Mouse (Mus musculus): Measurements from ENCODE around the gene Lsg1. TPM values are rescaled to one million over a fixed set of nuclear protein-coding genes. Genes with fewer than 3 reads are reported as not detected.

Gene Lsg1
- polyA plus RNA-seq, 1 experiment from 2014 or later = 67.3 TPM

- no peaks in the 10 kb centered on the region for H3K9me3 ChIP-seq (ENCODE audit: low read depth, low read length)
- 5% methylated on average over 42 of the region's 42 CpGs for WGBS
- H3K4me3 ChIP-seq (ENCODE audit: low read depth, low read length) = peak overlapping the region; percentile 60
- peaks cover 5% of the 10 kb centered on the region; the same call in 1 of the 2 replicates for H3K27me3 ChIP-seq (ENCODE audit: insufficient read depth, low read length)
- peaks cover 35% of the 10 kb centered on the region for H3K4me1 ChIP-seq (ENCODE audit: insufficient read depth)
- peak overlapping the region; percentile 76 for H3K27ac ChIP-seq (ENCODE audit: low read depth)
- TF ChIP-seq CTCF (IDR thresholded peaks at IDR 0.05; ENCODE audit: low read depth) = peak; percentile 80
- DNase-seq (peak; percentile 83), ATAC-seq (ENCODE audit: insufficient read depth) (peak; percentile 14; the same call in 1 of the 2 replicates)
- H3K4me2 ChIP-seq = peak overlapping the region; percentile 94
- H3K9ac ChIP-seq = peak overlapping the region; percentile 70
- peaks cover 4% of the 10 kb centered on the region; the same call in 1 of the 2 replicates for H3K36me3 ChIP-seq (ENCODE audit: insufficient read depth)
Measured at GRCm38 (mm10) chr16:30601046-30601832, 13.8 kb upstream of the Lsg1 start.

GRCm38 (mm10) chr16:30600431-30601045 lies 13.1 kb upstream of the Lsg1 start:
- no peak for TF ChIP-seq CTCF (IDR thresholded peaks at IDR 0.05; ENCODE audit: low read depth)
- peaks cover 5% of the 10 kb centered on the region; the same call in 1 of the 2 replicates for H3K27me3 ChIP-seq (ENCODE audit: insufficient read depth, low read length)
- peak overlapping the region; percentile 70 for H3K9ac ChIP-seq
- ATAC-seq (ENCODE audit: insufficient read depth) (peak; percentile 26; the same call in 1 of the 2 replicates), DNase-seq (peak; percentile 79)
- peak overlapping the region; percentile 94 for H3K4me2 ChIP-seq
- H3K27ac ChIP-seq (ENCODE audit: low read depth) = peak overlapping the region; percentile 69
- H3K4me3 ChIP-seq (ENCODE audit: low read depth, low read length) = peak overlapping the region; percentile 60
- H3K36me3 ChIP-seq (ENCODE audit: insufficient read depth) = peaks cover 4% of the 10 kb centered on the region; the same call in 1 of the 2 replicates
- under 1% methylated on average over 53 of the region's 53 CpGs for WGBS
- peaks cover 34% of the 10 kb centered on the region for H3K4me1 ChIP-seq (ENCODE audit: insufficient read depth)
- no peaks in the 10 kb centered on the region for H3K9me3 ChIP-seq (ENCODE audit: low read depth, low read length)

GRCm38 (mm10) chr16:30599491-30600268 lies 12.3 kb upstream of the Lsg1 start, which contains the start of gene Fam43a:
Gene Fam43a (plus strand): TSS chr16:30599723.
- Histone ChIP-seq H3K9ac (peak within 1 kb of the TSS; percentile 70), H3K9me3 (ENCODE audit: low read depth, low read length) (no peaks in the 10 kb centered on the region), H3K27me3 (ENCODE audit: insufficient read depth, low read length) (peaks cover 5% of the 10 kb centered on the region; the same call in 1 of the 2 replicates), H3K27ac (ENCODE audit: low read depth) (peak within 1 kb of the TSS; percentile 69), H3K4me2 (peak within 1 kb of the TSS; percentile 94), H3K4me3 (ENCODE audit: low read depth, low read length) (peak within 1 kb of the TSS; percentile 60), H3K36me3 (ENCODE audit: insufficient read depth) (peaks cover 4% of the 10 kb centered on the region; the same call in 1 of the 2 replicates), H3K4me1 (ENCODE audit: insufficient read depth) (peaks cover 29% of the 10 kb centered on the region)
- WGBS = under 1% methylated on average over 63 of the region's 63 CpGs
- ATAC-seq (ENCODE audit: insufficient read depth) (peak; percentile 82), DNase-seq (peak; percentile 96)
- peak; percentile 64 for TF ChIP-seq CTCF (IDR thresholded peaks at IDR 0.05; ENCODE audit: low read depth)

GRCm38 (mm10) chr16:30596959-30597681 lies 9.7 kb upstream of the Lsg1 start:
- H3K27ac ChIP-seq (ENCODE audit: low read depth) = no peak overlapping the region
- H3K9me3 ChIP-seq (ENCODE audit: low read depth, low read length) = no peaks in the 10 kb centered on the region
- peak overlapping the region; percentile 47 for H3K4me2 ChIP-seq
- H3K36me3 ChIP-seq (ENCODE audit: insufficient read depth) = peaks cover 4% of the 10 kb centered on the region; the same call in 1 of the 2 replicates
- no peak overlapping the region for H3K9ac ChIP-seq
- TF ChIP-seq CTCF (IDR thresholded peaks at IDR 0.05; ENCODE audit: low read depth) = peak; percentile 94
- WGBS = 8% methylated on average over 16 of the region's 16 CpGs
- H3K4me1 ChIP-seq (ENCODE audit: insufficient read depth) = peaks cover 15% of the 10 kb centered on the region
- ATAC-seq (ENCODE audit: insufficient read depth) (no peak), DNase-seq (peak; percentile 96)
- no peak overlapping the region for H3K4me3 ChIP-seq (ENCODE audit: low read depth, low read length)
- H3K27me3 ChIP-seq (ENCODE audit: insufficient read depth, low read length) = peaks cover 5% of the 10 kb centered on the region; the same call in 1 of the 2 replicates

GRCm38 (mm10) chr16:30595835-30596557 lies 8.6 kb upstream of the Lsg1 start:
- peak; percentile 36 for DNase-seq
- WGBS = 53% methylated on average over 14 of the region's 14 CpGs
- ATAC-seq (ENCODE audit: insufficient read depth) = no peak
- H3K4me1 ChIP-seq (ENCODE audit: insufficient read depth) = peaks cover 4% of the 10 kb centered on the region
- no peaks in the 10 kb centered on the region for H3K9me3 ChIP-seq (ENCODE audit: low read depth, low read length)
- peaks cover 3% of the 10 kb centered on the region; the same call in 1 of the 2 replicates for H3K27me3 ChIP-seq (ENCODE audit: insufficient read depth, low read length)
- no peaks in the 10 kb centered on the region for H3K36me3 ChIP-seq (ENCODE audit: insufficient read depth)
- no peak overlapping the region for H3K4me2 ChIP-seq
- TF ChIP-seq CTCF (IDR thresholded peaks at IDR 0.05; ENCODE audit: low read depth) = no peak
- no peak overlapping the region for H3K9ac ChIP-seq
- H3K4me3 ChIP-seq (ENCODE audit: low read depth, low read length) = no peak overlapping the region
- H3K27ac ChIP-seq (ENCODE audit: low read depth) = no peak overlapping the region

GRCm38 (mm10) chr16:30595356-30595755 lies 8.0 kb upstream of the Lsg1 start:
- Histone ChIP-seq H3K4me3 (ENCODE audit: low read depth, low read length) (no peak overlapping the region), H3K36me3 (ENCODE audit: insufficient read depth) (no peaks in the 10 kb centered on the region), H3K9ac (no peak overlapping the region), H3K27me3 (ENCODE audit: insufficient read depth, low read length) (no peaks in the 10 kb centered on the region; the same call in 1 of the 2 replicates), H3K4me1 (ENCODE audit: insufficient read depth) (no peaks in the 10 kb centered on the region), H3K9me3 (ENCODE audit: low read depth, low read length) (no peaks in the 10 kb centered on the region), H3K4me2 (no peak overlapping the region), H3K27ac (ENCODE audit: low read depth) (no peak overlapping the region)
- DNase-seq (no peak), ATAC-seq (ENCODE audit: insufficient read depth) (no peak)
- WGBS = 34% methylated on average over 3 of the region's 3 CpGs
- TF ChIP-seq CTCF (IDR thresholded peaks at IDR 0.05; ENCODE audit: low read depth) = no peak

All from lung, embryonic 14.5 days (tissue).